Mouse (Mus musculus): Measurements from ENCODE around the gene Tcf20. TPM values are rescaled to one million over a fixed set of nuclear protein-coding genes. Genes with fewer than 3 reads are reported as not detected.
A peak's percentile ranks its signal among the peaks of the same experiment; 100 is the strongest.

The Tcf20 gene
- polyA plus RNA-seq, 1 experiment from 2014 or later = 14.8 TPM

- ATAC-seq (ENCODE audit: low FRiP score) = no peak
- 84% methylated on average over 5 of the region's 5 CpGs for WGBS
- Histone ChIP-seq H3K27me3 (ENCODE audit: control insufficient read depth, insufficient read depth, low read length) (peaks cover 30% of the 10 kb centered on the region; the same call in 1 of the 2 replicates), H3K27ac (ENCODE audit: low read depth, low read length) (no peak overlapping the region), H3K4me1 (replicated peaks; ENCODE audit: control insufficient read depth, insufficient read depth, low read length) (peaks cover 30% of the 10 kb centered on the region), H3K4me2 (replicated peaks; ENCODE audit: low read depth, low read length) (no peak overlapping the region), H3K9me3 (ENCODE audit: control insufficient read depth, low read length) (no peaks in the 10 kb centered on the region), H3K36me3 (ENCODE audit: control insufficient read depth, insufficient read depth, low read length) (no peaks in the 10 kb centered on the region), H3K4me3 (ENCODE audit: low read depth, low read length) (no peak overlapping the region), H3K9ac (ENCODE audit: low read depth, low read length) (no peak overlapping the region)
- no peak for DNase-seq (ENCODE audit: low spot score)
Observed at GRCm38 (mm10) chr15:82907306-82907705, 80.4 kb downstream of the Tcf20 start.

- DNase-seq (ENCODE audit: low spot score) (no peak), ATAC-seq (ENCODE audit: low FRiP score) (no peak)
- no peaks in the 10 kb centered on the region for H3K36me3 ChIP-seq (ENCODE audit: control insufficient read depth, insufficient read depth, low read length)
- H3K4me2 ChIP-seq (replicated peaks; ENCODE audit: low read depth, low read length) = no peak overlapping the region
- 63% methylated on average over 7 of the region's 7 CpGs for WGBS
- 0 out of 2 replicates have a peak overlapping the region, but pooled peaks have one; percentile 10 for H3K27ac ChIP-seq (ENCODE audit: low read depth, low read length)
- H3K27me3 ChIP-seq (ENCODE audit: control insufficient read depth, insufficient read depth, low read length) = peaks cover 30% of the 10 kb centered on the region; the same call in 1 of the 2 replicates
- peaks cover 30% of the 10 kb centered on the region for H3K4me1 ChIP-seq (replicated peaks; ENCODE audit: control insufficient read depth, insufficient read depth, low read length)
- H3K9me3 ChIP-seq (ENCODE audit: control insufficient read depth, low read length) = no peaks in the 10 kb centered on the region
- no peak overlapping the region for H3K9ac ChIP-seq (ENCODE audit: low read depth, low read length)
- H3K4me3 ChIP-seq (ENCODE audit: low read depth, low read length) = no peak overlapping the region
Observed at GRCm38 (mm10) chr15:82906574-82907061, 81.1 kb downstream of the Tcf20 start.

GRCm38 (mm10) chr15:82905431-82906395 lies 82.0 kb downstream of the Tcf20 start:
- DNase-seq (ENCODE audit: low spot score) (no peak), ATAC-seq (ENCODE audit: low FRiP score) (no peak)
- Histone ChIP-seq H3K27me3 (ENCODE audit: control insufficient read depth, insufficient read depth, low read length) (peaks cover 30% of the 10 kb centered on the region; the same call in 1 of the 2 replicates), H3K4me2 (replicated peaks; ENCODE audit: low read depth, low read length) (no peak overlapping the region), H3K27ac (ENCODE audit: low read depth, low read length) (no peak overlapping the region), H3K36me3 (ENCODE audit: control insufficient read depth, insufficient read depth, low read length) (no peaks in the 10 kb centered on the region), H3K9me3 (ENCODE audit: control insufficient read depth, low read length) (no peaks in the 10 kb centered on the region), H3K9ac (ENCODE audit: low read depth, low read length) (no peak overlapping the region), H3K4me1 (replicated peaks; ENCODE audit: control insufficient read depth, insufficient read depth, low read length) (peaks cover 34% of the 10 kb centered on the region), H3K4me3 (ENCODE audit: low read depth, low read length) (no peak overlapping the region)
- WGBS = 68% methylated on average over 8 of the region's 8 CpGs

DNA sequence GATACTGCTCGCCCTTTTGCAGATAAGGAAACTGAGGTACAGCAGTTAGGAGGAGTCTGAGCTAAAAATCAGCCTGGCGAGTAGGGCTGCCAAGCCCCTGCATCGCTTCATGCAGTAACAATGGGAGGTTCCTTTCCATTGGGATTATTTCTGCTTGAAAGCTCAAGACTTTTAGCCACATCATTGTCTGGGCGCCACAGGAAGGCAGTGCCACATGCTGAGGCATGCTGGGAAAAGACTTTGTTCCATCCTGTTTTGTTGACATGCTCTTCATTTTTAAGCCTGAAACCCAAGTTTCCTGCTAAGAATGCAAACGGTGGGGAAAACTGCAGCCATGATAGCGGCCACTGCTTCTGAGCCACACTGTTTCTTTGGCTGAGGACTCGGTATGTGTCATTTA lies 83.1 kb downstream of the Tcf20 start:
- peaks cover 21% of the 10 kb centered on the region; the same call in 1 of the 2 replicates for H3K27me3 ChIP-seq (ENCODE audit: control insufficient read depth, insufficient read depth, low read length)
- no peak overlapping the region for H3K4me3 ChIP-seq (ENCODE audit: low read depth, low read length)
- H3K27ac ChIP-seq (ENCODE audit: low read depth, low read length) = no peak overlapping the region
- H3K36me3 ChIP-seq (ENCODE audit: control insufficient read depth, insufficient read depth, low read length) = no peaks in the 10 kb centered on the region
- ATAC-seq (ENCODE audit: low FRiP score) (no peak), DNase-seq (ENCODE audit: low spot score) (no peak)
- H3K4me1 ChIP-seq (replicated peaks; ENCODE audit: control insufficient read depth, insufficient read depth, low read length) = peaks cover 33% of the 10 kb centered on the region
- no peaks in the 10 kb centered on the region for H3K9me3 ChIP-seq (ENCODE audit: control insufficient read depth, low read length)
- 18% methylated on average over 7 of the region's 7 CpGs for WGBS
- H3K9ac ChIP-seq (ENCODE audit: low read depth, low read length) = no peak overlapping the region
- no peak overlapping the region for H3K4me2 ChIP-seq (replicated peaks; ENCODE audit: low read depth, low read length)

- Histone ChIP-seq H3K4me2 (replicated peaks; ENCODE audit: low read depth, low read length) (no peak overlapping the region), H3K4me3 (ENCODE audit: low read depth, low read length) (no peak overlapping the region), H3K27ac (ENCODE audit: low read depth, low read length) (no peak overlapping the region), H3K27me3 (ENCODE audit: control insufficient read depth, insufficient read depth, low read length) (peaks cover 6% of the 10 kb centered on the region; the same call in 1 of the 2 replicates), H3K9ac (ENCODE audit: low read depth, low read length) (no peak overlapping the region), H3K4me1 (replicated peaks; ENCODE audit: control insufficient read depth, insufficient read depth, low read length) (peaks cover 33% of the 10 kb centered on the region), H3K9me3 (ENCODE audit: control insufficient read depth, low read length) (no peaks in the 10 kb centered on the region), H3K36me3 (ENCODE audit: control insufficient read depth, insufficient read depth, low read length) (no peaks in the 10 kb centered on the region)
- WGBS = 28% methylated on average over 4 of the region's 4 CpGs
- ATAC-seq (ENCODE audit: low FRiP score) (no peak), DNase-seq (ENCODE audit: low spot score) (no peak)
Observed at GRCm38 (mm10) chr15:82902521-82902920, 85.2 kb downstream of the Tcf20 start.

DNA sequence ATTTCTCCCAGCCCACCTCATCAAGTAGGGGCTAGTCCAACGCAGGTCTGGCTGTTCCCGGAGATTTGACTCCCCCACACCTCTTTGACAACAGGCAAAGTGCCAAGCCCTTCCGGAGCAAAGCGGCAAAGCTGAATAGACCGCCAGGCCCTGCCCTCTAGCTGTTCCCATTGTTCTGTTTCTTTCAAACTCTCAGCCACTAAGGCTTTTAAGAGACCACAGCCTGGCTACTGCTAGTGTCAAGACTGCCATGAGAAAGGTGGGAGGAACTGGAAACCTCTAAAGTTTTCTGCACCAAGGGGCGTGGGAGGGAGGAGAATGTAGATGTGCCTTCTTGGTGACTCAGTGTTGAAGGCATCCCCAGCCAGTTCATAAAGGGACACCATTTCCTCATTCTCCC lies 86.4 kb downstream of the Tcf20 start:
- no peaks in the 10 kb centered on the region for H3K9me3 ChIP-seq (ENCODE audit: control insufficient read depth, low read length)
- H3K27ac ChIP-seq (ENCODE audit: low read depth, low read length) = no peak overlapping the region
- no peak for DNase-seq (ENCODE audit: low spot score)
- 10% methylated on average over 6 of the region's 6 CpGs for WGBS
- no peak overlapping the region for H3K4me2 ChIP-seq (replicated peaks; ENCODE audit: low read depth, low read length)
- no peak overlapping the region for H3K4me3 ChIP-seq (ENCODE audit: low read depth, low read length)
- H3K36me3 ChIP-seq (ENCODE audit: control insufficient read depth, insufficient read depth, low read length) = no peaks in the 10 kb centered on the region
- H3K9ac ChIP-seq (ENCODE audit: low read depth, low read length) = peak overlapping the region; percentile 16
- H3K4me1 ChIP-seq (replicated peaks; ENCODE audit: control insufficient read depth, insufficient read depth, low read length) = peaks cover 30% of the 10 kb centered on the region
- no peak for ATAC-seq (ENCODE audit: low FRiP score)
- peaks cover 3% of the 10 kb centered on the region; the same call in 1 of the 2 replicates for H3K27me3 ChIP-seq (ENCODE audit: control insufficient read depth, insufficient read depth, low read length)

DNA sequence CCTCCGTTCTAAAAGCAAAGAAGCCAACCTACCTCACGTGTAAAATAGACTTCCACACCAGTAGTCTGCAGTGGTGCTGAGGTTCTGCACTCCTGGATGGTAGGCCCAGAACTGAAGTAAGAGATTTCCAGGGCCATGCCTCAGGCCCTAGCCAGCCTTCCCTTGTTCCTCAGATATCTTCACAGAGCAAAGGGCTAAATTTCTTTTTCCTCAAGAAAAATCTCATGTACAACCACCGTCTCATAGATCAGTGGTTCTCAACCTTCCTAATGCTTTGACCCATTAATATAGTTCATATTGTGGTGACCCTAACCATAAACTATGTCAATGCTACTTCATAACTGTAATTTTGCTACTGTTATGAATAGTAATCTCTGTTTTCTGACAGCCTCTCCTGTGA lies 87.3 kb downstream of the Tcf20 start:
- DNase-seq (ENCODE audit: low spot score) (no peak), ATAC-seq (ENCODE audit: low FRiP score) (no peak)
- H3K36me3 ChIP-seq (ENCODE audit: control insufficient read depth, insufficient read depth, low read length) = no peaks in the 10 kb centered on the region
- peak overlapping the region; percentile 99; the same call in 1 of the 2 replicates for H3K4me3 ChIP-seq (ENCODE audit: low read depth, low read length)
- H3K4me2 ChIP-seq (replicated peaks; ENCODE audit: low read depth, low read length) = peak overlapping the region; percentile 92; the same call in 1 of the 2 replicates
- H3K27me3 ChIP-seq (ENCODE audit: control insufficient read depth, insufficient read depth, low read length) = peaks cover 3% of the 10 kb centered on the region; the same call in 1 of the 2 replicates
- peaks cover 25% of the 10 kb centered on the region for H3K4me1 ChIP-seq (replicated peaks; ENCODE audit: control insufficient read depth, insufficient read depth, low read length)
- WGBS = 28% methylated on average over 3 of the region's 3 CpGs
- H3K9me3 ChIP-seq (ENCODE audit: control insufficient read depth, low read length) = no peaks in the 10 kb centered on the region
- no peak overlapping the region for H3K27ac ChIP-seq (ENCODE audit: low read depth, low read length)
- H3K9ac ChIP-seq (ENCODE audit: low read depth, low read length) = peak overlapping the region; percentile 38

DNA sequence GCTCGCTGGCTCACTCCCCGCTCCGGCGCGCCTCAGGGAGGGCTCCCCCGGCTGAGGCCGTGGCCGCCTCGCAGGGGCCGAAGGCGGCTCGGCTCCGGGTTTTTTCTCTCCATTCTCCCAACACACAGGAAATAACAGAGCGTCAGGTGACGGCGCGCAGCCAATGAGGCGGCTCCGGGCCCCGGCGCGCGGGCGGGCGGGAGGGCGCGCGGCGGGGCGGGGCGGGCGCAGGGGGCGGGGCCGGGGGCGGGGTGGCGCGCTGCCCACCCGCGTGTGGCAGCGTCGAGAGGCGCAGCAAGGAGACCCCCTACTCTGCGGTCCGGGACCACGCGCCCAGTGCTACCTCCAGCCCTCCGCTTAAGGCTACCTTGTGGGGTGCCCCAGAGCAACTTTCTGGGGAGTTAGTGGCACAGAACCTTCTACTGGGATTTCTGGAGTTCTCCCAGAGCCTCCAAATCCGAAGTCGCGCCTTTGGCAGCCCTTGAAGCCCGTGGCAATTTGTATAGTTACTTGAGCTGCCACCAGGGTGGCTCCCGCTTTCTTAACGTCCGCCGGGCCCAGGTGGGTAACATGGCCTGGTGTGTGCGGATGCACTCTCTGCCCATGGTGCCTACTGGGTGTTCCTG lies 87.9 kb downstream of the Tcf20 start:
- WGBS = 1% methylated on average over 41 of the region's 56 CpGs
- peak overlapping the region; percentile 99 for H3K4me3 ChIP-seq (ENCODE audit: low read depth, low read length)
- DNase-seq (ENCODE audit: low spot score) = peak; percentile 84

More for the DNA sequence above, 87.9 kb downstream of the Tcf20 start:
- peak overlapping the region; percentile 92 for H3K4me2 ChIP-seq (replicated peaks; ENCODE audit: low read depth, low read length)
- H3K27ac ChIP-seq (ENCODE audit: low read depth, low read length) = peak overlapping the region; percentile 97
- ATAC-seq (ENCODE audit: low FRiP score) = peak; percentile 93
- no peaks in the 10 kb centered on the region for H3K36me3 ChIP-seq (ENCODE audit: control insufficient read depth, insufficient read depth, low read length)
- peaks cover 21% of the 10 kb centered on the region for H3K4me1 ChIP-seq (replicated peaks; ENCODE audit: control insufficient read depth, insufficient read depth, low read length)
- no peaks in the 10 kb centered on the region for H3K9me3 ChIP-seq (ENCODE audit: control insufficient read depth, low read length)
- peaks cover 3% of the 10 kb centered on the region; the same call in 1 of the 2 replicates for H3K27me3 ChIP-seq (ENCODE audit: control insufficient read depth, insufficient read depth, low read length)
- H3K9ac ChIP-seq (ENCODE audit: low read depth, low read length) = peak overlapping the region; percentile 92

Measured in hindbrain, embryonic 11.5 days (tissue).